Mouse (Mus musculus) spleen, postnatal 14 days (tissue): ENCODE results near the gene Tmem52.
"Not testable (repeated sequence)": the region's sequence is repeated elsewhere in the genome, so short reads cannot be mapped to it uniquely, and the experiment has no call there.

Source experiments
- DNase-seq, 2 experiments: peaks; one replicate each; pipeline ENCODE4 v3.0.0; 2021 to 2022; ENCODE audit warnings: low spot score in 2 of 2

Tmem52 gene

GRCm38 (mm10) chr4:155471406-155471805 lies 2.5 kb downstream of the Tmem52 start:
- no peak for DNase-seq

- no peak for DNase-seq
Measured at GRCm38 (mm10) chr4:155472716-155473290, 3.9 kb downstream of the Tmem52 start.

DNA sequence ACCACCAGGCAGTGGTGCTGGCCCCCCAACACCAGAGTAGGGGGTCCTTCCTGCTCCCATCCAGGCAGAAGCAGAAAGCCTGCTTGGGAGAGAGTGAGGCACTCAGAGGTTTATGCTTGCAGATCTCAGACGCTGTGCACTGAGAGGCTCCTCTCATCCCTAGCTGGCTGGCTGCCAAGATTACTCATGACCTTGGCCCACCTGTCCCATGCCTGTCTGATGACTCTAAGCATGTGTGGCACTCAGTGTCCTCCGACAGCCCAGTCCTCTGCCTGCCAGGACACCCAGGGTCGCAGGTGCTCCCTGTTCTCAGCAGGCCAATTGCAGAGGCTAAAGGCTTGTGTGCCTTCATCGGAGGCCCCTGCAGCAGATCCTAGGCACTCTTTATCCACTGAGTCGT lies 4.4 kb downstream of the Tmem52 start:
- DNase-seq, result no peak

DNA sequence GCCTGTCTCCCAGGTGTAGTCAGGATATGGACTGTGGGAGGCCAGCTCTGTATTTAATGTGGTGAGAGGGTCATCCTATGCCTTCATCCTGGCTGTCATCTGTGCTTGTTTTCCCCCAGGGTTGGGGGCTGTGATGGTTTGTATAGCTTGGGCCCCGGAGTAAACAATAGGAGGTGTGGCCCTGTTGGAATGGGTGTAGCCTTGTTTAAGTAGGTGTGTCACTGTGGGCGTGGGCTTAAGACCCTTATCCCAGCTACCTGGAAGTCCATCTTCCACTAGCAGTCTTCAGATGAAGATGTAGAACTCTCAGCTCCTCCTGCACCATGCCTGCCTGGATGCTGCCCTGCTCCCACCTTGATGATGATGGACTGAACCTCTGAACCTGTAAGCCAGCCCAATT lies 4.9 kb downstream of the Tmem52 start:
- DNase-seq, result not testable (repeated sequence)

DNA sequence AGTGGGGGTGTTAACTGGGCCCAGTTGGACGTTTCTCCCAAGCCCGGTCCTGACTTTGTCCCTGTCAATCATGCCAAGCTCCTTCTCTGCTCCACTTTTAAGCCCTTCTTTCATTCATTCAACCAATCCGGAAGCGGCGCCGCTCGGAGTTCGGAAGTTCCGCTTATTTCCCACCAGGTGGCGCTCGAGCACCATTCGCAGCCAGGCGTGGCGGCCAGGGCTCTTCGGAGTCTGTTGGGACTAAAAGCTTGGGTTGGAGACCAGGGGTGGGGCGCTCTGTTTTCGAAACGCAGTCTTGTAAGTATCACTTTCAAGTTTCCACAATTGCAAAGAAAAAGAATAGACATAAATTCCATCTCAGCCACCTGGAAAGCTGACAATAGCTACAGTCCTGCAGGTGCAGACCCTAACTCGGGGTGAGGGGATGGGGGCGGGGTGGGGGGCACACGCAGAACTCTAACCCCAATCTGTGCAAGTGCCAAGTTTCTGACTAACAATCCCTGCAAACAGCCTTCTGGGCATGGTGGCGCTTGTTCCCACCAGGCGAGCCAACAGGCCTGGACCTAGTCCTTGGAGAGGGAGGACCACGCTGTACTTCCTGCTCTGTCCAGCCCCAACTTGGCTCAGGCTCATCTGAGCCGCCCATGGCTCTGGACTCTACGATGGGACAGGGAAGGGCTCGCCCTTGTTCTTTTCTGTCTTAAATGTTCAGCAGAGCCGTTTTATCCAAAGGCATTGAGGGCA lies 12.6 kb downstream of the Tmem52 start:
- peak; percentile 59 to 78 for DNase-seq

DNA sequence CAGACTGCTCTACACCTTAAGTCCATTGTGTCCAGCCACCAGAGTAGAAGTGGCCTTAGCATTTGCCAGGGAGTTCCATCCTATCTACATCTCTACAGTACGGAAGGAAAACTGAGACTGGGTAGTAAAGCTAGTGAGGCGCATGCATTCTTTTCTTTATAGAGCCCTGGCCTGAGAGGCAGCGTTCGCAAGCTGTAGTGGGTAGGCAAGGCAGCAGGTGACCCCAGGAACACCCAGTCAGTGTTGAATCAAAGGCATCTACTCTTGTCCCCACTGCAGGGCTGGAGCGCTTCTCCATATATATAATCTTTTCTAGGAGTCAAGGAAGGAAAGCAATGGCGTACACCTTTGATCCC lies 13.2 kb downstream of the Tmem52 start:
- DNase-seq, result no peak

GRCm38 (mm10) chr4:155482733-155483540 lies 14.0 kb downstream of the Tmem52 start:
- no peak for DNase-seq

DNA sequence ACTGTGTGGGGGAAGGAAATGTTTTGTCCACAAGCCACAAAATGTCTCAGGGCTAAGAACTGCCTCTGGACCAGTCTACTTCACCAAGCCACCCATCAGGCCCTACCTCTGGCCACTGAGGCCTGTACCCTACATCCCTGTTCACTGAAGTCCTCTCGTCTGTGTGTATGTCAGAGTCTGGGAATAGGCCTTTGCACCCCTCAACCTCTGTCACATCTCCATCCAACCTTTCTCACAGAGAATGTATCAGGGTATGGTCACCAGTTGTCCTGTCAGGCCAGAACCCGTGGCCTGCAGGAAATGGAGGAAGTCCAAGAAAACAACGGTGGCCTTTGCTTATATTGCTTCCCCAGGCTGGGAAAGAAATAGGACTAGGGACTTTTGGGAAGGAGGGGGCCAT lies 16.6 kb downstream of the Tmem52 start:
- no peak for DNase-seq

- no peak for DNase-seq
Measured at GRCm38 (mm10) chr4:155487746-155488145, 18.8 kb downstream of the Tmem52 start.

DNA sequence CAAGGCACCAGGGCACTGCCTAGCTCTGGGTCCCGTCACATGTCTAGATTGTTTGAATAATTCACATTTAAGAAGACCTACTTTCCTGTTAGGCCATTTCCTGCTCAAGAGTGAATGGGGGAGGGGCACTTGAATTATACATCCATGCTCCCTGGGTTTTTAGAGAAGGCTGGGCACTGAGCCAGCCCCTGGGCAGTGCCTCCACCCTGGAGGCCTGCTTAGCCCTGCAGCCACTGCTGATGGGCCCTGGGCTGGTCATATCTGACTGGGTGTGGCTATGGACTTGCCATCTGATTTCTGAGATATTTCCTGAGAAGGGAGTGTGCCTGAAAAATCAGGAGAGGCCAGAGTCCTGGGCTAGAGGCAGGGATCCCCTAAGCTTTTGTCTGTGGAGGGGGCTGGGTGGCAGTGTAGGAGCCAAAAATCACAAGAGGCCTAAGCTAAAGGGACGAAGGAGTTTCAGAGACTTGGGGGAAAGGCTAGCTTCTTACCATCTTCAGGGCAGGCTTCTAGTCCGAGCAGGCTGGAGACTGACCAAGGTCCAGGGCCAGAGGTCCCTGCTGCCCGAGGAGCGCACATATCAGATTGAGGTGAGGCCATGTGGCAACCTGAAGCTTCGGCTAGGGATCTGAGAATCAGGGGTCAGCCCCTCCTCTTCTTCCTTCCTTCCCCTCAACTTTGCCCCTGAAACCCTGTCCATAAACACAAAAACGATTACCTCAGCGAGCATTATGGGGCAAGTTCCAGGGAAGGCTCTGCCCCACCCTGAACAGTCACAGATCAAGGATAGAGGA lies 19.5 kb downstream of the Tmem52 start:
- DNase-seq, result no peak

DNA sequence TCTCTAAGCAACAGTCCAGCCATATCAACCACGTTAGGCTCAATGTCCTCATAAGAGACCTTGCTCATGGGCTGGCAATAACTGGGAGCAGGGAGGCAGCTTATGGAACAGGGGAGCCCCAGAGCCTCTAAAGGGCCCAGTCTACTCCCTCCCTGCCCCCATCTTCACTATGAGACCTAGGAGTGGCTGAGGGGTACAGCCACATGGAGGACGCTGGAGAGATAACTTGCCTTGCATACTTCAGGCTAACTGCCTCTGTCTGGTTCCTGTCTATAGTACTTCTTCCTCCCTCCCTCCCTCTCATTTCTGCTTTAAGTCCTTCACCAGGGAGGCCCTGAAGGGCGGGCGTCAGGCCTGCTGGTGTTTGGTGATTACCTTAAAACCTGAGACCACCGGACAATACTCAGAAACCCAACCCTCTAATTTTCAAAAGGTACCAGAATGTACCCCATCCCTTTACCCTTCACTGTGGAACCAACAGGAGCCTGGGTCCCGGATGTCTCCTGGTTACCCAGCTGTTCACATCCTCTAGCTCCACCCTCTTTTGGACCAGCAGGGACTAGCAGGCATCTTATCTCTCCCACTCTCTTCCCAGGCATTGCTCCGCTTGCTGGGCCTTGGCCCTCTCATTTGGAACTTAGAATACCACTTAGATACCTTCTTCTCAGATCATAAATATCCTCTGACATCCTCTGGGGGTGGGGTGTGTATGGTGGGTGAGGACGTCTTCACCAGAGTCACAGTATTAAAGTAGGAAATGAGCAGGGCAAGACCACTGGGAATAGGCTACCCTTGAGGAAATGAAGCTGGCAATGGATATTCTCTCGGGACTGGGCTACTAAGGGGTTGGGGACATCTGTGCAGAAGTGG lies 20.4 kb downstream of the Tmem52 start:
- no peak for DNase-seq

DNA sequence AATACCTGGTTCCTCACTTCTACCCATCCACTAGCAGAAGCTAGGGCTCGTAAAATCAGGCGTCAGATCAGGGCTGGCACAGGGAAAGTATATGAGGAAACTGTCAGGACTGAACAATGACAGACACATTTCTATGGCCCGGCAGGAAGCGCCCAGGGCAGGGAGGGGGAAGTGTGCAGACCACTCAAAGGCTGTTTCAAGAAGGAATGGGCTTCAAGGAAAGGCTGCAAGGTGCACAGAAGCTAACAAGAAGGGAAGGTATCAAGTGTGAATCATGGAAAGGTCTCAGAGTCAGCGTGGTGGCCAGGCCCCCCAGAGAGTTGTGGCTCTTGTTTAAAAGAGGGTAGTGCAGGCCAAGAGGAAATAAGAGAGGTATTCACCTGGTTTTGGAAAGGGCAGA lies 21.5 kb downstream of the Tmem52 start:
- no peak for DNase-seq

DNA sequence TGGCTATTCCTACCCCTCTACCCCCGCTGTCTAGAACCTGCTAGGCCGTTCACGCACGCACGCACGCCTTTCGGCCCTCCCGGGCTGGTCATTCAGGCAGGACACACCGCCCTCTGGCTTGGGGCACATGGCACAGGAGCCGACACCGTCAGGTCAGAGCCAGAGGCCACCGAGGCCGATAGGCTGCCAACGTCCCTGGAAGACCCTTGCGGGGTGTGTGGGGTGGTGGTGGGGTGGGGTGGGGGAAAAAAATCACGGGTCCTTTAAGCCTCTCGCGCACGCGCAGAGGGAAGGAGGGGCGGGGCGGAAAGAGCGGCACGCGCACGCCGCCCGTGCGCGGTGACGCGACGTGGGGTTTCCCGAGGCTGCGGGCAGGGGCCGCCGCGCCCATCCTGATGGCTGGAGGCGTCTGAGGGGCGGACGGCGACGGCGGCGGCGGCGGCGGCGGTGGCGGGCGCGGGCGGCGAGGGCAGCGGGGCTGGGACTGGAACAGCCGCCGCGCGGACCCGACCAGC lies 22.1 kb downstream of the Tmem52 start, which contains the start of gene Gnb1:
Gene Gnb1 (plus strand): TSS at position 372 of the 515 bp plus-strand sequence.
- peak; percentile 88 to 93 for DNase-seq

- no peak for DNase-seq
Measured at GRCm38 (mm10) chr4:155491529-155492130, 22.7 kb downstream of the Tmem52 start.

GRCm38 (mm10) chr4:155492131-155492633 lies 23.3 kb downstream of the Tmem52 start:
- DNase-seq, result peak; percentile 28 to 45

- no peak for DNase-seq
Measured at GRCm38 (mm10) chr4:155494891-155495290, 26.0 kb downstream of the Tmem52 start.

GRCm38 (mm10) chr4:155497963-155498362 lies 29.0 kb downstream of the Tmem52 start:
- no peak for DNase-seq

DNA sequence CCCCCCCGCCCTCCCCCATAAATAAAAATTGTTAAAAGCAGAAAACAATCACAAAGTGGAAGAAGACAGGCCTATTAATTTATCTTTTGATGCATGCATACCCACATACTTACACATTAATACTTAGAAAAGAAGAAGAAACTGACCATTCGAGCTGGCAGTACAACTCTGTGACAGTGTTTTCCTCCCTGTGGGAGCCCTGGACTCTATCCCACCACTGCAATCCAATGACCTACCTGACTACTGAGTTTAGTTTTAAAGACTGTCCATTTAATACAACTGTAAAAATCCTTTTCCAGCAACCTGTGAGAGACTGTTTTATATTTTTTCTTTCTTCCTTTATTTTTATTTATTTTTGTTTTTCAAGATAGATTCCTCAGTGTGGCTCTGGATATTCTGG lies 32.2 kb downstream of the Tmem52 start:
- no peak for DNase-seq

GRCm38 (mm10) chr4:155505067-155505466 lies 36.2 kb downstream of the Tmem52 start:
- DNase-seq, result no peak

DNA sequence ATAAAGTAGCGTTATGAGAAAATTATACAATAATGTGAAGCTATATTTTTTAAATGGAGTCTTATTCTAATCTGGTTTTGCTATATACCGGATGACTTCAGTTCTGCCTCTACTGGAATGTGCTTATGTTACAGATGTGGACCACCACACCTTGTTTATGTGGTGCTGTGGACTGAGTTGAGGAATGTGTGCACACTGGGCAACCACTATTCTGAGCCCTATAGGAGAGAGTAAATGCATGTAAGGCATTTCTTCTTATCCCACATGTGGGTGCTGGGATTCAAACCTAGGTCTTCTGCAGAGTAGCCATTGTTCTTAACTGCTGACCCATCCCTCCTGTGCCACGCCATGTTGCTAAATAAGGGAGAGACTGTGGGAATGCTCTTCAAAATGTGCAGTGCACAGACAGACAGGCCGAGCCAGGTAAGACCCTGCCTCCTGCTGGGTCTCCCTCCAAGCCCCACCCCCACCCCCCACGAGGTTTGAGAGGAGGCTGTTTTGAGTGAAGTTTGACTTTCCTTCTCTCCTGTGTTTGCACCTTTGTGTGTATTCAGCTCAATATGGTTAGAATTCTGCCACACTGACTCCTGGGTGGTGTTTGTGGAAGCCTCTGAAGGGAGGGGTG lies 36.9 kb downstream of the Tmem52 start:
- DNase-seq, result no peak
